Mouse (Mus musculus) monocyte, adult 5-6 weeks (primary cell): Measurements from ENCODE around the gene Slc6a16. TPM values are rescaled to one million over a fixed set of nuclear protein-coding genes. Genes with fewer than 3 reads are reported as not detected.
"Not testable (repeated sequence)": the region's sequence is repeated elsewhere in the genome, so short reads cannot be mapped to it uniquely, and the experiment has no call there.

ENCODE experiments used
- ATAC-seq: fragments of 153-309, 156-312 bp; replicated peaks from 2 replicates; pipeline ENCODE4 v1.8.0; 2017; ENCODE audit warnings: mild to moderate bottlenecking; ENCODE audit not compliant: low TSS enrichment, insufficient number of reproducible peaks, severe bottlenecking, poor library complexity, low FRiP score
- total RNA-seq: library from RNA; stranded (forward); fragments of 200-1000, 200-491, 200-594 nt; gene quantifications from 3 replicates; pipeline ENCODE4 v1.2.3, GENCODE M21; 2017

Slc6a16 gene
- total RNA-seq, 1 experiment from 2014 or later = not detected

DNA sequence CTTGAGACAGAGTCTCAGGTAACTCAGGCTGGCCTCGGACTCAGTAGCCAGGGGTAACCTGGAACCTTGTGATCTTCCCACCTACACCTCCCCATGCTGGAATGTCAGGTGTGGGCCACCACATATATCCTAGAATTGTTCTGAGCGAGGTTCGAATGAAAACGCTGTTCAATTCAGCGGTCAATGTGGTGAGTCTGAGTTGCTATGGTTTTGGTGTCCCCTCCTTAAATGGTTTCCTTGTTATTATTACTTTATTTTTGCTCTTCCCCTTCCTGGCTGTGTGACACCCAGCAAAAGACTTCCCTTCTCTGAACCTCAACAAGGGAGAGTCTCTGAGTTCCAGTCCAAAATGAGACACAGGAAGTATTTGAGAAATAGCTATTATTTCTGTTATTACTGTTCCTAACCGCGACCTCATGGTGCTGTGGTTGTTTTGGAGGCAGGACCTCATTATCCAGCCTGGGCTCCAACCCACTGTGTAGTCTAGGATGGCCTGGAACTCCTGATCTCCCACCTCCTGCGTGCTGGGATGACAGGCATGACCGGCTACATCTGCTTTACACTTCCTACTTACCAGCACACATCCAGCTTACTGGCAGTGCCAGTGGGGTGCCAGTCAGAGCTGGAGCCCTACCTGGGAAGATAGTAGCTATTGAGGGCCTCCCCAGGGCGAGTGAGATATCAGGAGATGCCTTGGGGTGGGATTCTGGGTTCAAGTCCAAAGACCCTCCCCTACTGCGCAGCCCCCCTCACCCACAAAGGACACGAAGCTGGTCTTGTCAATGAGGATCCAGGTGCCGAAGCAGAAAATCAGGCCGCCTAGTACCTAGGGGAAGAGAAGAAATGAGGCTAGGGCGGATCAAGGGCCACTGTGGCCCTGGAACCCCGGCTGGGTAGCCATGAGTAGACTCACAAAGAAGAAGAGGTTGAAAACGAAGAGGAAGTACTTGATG is 2.9 kb upstream of the Slc6a16 start:
- ATAC-seq = peak; percentile 65

DNA sequence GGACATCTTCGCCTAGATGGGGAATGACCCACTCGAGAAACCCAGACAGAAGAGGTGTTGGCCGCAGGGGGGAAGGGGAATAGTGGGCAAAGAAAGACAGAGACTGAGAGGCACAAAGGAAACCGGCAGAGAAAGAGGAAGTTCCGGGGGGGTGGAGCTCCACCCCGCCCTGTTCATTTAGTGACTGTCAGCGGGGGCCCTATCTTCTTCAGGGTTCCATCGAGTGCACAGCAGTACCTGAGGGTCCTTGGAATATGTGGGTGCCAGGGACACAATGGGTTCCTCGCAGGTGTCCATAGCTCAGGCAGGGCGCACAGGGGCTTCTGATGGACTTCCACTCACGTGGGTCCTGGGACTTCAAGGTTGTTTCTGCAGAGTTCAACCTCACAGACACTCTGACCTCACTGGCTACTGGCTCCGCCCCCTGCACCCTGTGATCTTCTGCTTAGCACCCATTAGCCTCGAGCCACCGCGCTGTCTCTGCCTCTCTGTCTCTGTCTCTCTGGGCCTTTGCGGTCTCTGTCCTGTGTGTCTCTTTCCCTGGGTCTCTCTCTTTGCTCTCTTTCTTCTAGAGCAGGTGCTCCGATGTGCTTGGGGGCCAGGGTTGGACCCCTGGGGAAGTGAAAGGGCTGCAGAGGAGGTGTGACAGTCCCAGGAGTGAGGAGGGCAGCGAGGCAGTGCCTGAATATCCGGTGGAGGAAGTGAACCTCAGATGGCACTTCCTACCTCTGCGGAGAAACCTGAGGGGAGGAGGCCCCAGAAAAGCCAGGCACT is 2.0 kb upstream of the Slc6a16 start, which contains the start of gene Cd37:
TSS of gene Cd37 (minus strand) at position 393 of the 774 bp plus-strand sequence.
- ATAC-seq = peak; percentile 70

DNA sequence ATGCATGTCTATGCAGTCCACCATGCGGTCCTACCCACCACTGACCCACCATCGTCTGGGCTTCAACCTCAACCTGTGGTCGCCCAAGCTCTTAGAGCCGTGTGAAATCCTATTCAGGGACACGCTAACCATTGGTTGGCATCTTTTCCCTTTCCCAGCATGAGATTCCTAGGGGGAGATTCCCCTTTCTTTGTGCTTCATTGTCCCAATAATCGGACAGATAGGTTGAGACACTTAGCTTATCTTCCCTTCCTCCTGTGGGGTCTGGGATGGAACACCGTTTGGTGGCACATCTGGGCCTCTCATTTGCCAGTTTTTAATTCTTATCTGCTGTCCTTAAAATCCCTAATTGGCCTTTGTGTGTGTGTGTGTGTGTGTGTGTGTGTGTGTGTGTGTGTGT is 776 bp upstream of the Slc6a16 start:
- no peak for ATAC-seq

DNA sequence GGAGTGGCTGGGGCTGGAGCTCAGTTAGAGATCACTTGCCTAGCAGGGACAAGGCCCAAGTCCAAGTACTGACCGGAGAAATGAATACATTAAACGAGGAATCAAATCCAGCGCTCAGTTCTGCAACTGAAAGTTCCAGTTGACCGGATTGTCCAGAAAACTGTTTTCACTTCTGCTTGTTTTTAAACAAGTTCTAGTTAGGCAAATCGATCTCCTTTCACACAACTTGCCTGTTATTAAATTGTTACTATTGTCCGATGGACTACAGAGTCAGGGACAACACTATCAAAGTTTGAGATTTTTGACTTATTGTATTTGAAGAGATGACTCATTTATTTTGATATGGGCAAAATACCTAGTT is 484 bp downstream of the Slc6a16 start:
- no peak for ATAC-seq

DNA sequence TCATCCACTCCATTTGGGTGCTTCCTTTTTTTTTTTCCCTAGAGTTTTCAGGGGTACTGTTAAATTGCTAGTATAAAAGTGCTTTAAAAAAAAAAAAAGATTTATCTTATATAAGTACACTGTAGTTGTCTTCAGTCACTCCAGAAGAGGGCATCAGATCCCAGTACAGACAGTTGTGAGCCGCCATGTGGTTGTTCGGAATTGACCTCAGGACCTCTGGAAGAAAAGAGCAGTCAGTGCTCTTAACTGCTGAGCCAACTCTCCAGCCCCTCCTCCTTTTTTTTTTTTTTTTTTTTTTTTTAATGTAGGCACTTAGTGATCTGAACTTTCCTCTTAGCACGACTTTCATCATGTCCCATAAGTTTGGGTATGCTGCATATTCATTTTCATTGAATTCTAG is 6.8 kb downstream of the Slc6a16 start:
- ATAC-seq = no peak

DNA sequence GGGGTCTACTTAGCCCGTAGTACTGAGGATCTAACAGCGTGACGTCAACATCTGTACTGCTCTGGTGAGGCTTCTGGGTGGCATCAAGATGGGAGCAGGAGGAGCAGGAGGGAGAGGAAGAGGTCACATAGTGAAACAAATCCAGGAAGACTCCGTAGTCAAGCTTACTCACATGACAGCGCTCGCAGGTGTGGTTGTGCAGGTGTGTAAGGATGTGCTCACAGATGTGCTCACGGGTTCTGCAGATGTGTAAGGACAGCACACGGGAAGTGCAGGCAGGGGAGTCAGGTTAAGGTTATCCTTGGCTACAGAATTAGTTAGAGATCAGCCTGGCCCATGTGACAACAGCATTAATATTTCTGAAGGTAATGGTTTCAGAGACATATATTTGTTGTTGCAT is 12.9 kb downstream of the Slc6a16 start:
- no peak for ATAC-seq

DNA sequence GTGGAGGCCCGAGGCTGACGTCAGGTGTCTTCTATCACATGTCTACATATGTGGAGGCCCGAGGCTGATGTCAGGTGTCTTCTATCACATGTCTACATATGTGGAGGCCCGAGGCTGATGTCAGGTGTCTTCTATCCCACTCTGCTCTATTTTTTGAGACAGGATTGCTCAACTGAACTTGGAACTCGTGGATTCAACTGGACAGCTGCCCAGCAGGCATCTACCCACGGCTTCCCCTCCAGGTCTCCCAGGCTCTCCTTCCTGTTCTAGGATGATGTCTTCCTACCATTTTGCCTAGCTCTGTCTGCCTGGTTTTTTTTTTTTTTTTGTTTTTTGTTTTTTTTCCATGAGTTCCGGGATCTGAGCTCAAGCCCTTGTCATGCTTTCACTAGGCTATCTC is 14.9 kb downstream of the Slc6a16 start:
- not testable (repeated sequence) for ATAC-seq

DNA sequence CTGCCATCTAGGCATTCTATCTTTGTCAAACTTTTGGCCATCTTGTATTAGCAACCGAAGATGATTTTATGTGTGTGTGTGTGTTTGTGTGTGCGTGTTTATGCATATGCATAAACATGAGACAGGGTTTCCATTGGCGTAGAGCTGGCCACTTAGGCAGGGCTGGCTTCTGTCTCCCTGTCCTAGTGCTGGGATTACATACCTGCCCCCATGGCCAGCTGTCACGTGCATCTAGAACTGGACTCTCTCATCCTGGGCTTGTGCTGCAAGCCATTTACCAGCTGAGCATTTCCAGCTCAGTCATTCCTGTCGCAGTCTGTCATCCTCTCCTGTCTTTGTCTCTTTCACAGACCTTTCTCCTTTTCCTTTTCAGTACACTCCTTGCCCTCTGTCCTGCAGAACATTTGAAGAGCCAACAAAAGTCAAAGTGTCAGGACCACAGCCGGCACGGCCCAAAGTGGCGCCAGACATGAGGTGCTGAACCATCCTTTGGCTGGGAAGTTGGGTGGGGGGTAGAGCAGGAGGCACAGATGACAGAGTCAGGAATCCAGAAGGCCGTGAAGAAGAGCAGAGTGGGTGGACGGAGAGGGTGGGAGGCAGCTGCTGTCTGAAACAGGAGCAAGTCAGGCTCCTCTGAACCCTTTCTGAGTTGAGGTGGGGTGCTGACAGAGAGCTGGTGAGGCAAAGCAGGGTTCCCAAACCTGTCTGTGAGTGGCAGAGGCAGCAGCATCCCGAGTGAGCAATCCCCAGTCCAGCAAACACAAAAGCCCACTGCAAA is 16.4 kb downstream of the Slc6a16 start:
- no peak for ATAC-seq

DNA sequence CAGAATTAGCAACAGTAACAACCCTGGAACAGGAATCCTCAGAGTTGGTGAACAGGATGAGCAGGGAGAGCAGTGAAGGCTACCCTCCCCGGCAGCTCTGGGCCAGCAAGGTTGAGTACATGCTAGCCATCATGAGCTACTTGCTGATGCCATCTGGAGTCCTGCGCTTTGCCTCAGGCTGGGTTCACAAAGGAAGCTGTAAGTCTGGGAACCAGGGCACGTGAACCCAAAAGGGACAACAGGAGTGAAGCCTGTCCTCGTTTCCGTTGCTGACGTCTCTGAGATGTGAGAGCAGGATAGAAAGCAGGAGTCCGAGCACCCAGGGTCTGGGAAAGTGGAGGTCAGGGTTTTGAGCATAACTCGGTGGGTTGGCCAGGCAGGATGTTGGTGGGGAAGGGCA is 18.4 kb downstream of the Slc6a16 start:
- no peak for ATAC-seq

DNA sequence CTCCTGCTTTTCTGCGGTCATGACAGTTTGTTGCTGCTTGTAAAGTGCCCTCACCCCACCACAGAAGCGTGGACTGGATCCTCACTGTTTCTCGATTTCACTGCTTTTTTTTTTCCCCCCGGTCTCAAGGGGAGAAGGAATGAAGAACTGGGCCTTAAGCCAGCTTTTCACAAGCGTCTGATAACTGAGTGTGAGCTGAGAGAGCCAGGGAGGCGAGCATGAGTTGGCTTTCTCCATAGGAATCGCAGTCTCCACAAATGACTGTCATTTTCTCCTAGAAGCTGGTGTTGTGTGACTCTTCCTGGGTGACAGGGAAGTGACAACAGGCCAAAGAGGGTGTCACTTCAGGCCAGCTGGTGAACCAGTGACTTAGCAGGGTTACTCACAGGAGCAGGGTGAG is 21.4 kb downstream of the Slc6a16 start:
- ATAC-seq = no peak

DNA sequence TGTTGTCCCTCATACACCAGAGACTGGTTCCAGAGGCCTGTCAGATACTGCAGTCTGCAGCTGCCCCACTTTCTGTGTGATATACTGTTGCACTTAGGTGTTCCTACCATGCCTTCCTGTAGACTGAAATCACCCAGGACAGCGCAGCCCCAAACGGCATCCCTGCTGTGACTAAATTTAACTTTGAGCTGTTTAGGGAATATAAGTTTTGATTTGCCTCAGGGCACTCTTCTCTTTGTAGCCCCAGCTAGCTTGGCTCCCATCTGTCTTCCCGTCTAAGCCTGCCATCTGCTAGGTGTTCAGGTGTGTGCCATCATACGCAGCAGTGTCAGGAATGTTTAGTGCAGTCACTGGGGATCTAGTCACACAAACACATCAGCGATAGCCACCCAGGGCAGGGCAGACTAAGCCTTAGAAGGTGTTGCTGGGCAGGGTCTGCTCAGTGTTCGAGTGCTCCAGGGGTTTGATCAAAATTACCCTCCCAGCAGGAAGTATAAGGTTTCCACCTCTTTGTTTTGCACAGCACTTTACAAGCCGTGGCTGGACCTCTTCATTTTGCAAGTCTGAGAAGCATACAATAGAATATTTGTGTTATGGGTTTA is 22.2 kb downstream of the Slc6a16 start:
- ATAC-seq = no peak

DNA sequence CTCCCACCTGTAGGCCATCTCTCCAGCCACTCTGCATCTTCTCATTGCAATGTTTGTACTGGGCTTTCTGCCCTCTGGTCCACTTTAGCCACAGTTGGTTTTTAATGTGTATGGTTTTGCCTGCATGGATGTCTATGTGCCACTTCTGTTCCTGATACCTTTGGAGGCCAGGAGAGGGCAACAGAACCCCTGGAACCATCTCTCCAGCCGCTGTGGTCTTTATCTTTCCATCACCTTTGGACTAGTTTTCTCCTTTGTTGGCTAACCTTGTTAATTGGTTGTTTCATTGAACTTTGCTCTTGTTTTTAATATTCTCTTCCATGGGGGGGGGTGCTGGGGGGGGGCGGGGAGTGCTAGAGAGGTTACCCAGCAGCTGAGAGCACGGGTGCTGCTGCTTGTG is 23.5 kb downstream of the Slc6a16 start:
- ATAC-seq = no peak

DNA sequence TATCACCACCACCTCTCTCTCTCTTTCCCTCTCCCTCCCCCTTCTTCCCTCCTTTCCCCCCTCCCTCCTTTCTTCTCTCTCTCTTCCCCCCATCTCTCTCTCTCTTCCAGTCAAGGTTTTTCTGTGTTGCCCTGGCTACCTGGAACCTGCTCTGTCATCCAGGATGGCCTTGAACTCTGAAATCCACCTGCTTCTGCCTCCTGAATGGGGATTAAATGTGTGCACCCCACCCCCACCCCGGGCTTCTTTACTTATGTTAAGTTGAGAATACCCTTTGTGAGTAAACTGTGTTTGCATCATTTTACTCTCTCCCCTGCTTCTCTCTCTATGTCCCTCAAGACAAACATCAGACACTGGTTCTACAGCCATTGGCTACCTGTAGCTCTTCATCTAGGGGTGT is 24.6 kb downstream of the Slc6a16 start:
- no peak for ATAC-seq

DNA sequence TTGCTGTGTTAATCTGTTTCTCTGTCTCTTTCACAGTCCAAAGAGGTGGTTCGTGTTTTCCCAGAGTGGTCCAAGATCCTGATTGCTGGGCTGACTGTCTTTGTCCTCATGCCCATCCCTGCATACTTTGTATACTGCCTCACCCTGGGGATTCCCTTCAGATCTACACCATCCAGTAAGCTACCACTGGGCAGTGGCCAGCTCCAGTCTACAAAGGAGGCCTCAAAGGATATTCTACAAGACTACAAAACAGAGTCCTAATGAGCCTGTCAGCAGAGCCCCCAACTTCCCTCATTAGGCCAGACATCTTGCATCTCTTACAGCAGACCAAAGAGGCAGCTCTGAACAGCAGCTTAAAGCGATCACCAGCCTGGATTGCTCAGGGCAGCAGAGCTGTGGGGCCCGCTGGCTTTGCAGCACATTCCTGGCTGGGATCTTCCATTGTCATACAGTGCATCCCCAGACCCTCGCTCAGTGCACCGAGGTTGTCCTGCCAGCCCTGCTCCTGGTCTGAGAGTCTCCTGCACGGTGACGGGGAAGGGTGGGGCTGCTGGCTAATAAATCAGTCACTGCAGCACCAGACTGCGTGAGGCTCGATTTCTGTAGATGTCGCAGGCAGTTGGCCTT is 32.0 kb downstream of the Slc6a16 start:
- ATAC-seq = no peak

DNA sequence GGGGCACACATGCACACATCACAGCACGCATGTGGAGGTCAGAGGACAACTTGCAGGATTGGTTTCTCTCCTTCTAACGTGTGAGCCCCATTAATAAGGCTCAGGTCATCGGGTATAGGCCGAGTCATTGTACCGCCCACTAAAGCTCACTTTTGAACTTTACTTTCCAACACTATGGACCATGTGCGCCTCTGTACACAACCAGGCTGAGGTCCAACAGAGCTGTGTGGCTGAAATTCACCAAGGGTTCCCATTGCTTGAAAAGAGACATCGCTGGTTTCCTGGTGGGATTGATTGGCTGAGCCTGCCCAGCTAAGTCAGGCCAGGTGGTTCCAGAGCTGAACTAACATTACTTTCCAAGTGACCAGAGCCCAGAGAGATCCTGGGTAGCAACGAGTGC is 32.8 kb downstream of the Slc6a16 start:
- no peak for ATAC-seq

DNA sequence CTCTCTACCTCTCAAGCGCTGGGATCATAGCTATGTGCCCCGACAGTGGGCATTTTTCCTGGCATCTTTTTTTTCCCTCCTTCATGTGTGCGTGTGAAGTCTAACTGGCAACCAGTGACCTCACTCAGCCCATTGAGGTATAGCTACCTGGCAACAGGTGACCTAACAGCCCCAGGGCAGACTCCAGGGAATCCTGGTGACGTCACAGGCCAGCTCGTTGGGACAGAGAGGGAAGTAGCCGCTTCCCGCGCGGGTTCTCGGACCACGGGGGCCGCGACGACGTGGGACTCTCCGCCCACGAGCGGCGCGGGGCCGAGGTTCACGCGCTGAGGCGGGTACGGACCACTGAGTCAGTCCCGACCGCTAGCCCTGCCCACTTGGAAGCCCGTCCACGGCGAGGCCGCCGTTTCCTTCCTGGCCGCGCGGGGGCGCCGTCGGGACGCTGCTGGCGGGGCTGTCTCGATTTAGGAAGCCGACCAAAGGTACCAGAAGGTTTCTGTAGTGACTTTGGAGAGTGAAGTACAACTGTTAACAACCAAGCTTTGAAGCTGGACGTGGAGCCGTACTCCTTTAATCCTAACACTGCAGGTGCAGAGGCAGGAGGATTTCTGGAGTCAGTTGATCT is 36.4 kb downstream of the Slc6a16 start, which contains the start of gene Slc6a21:
TSS of gene Slc6a21 (plus strand) at position 378 of the 625 bp plus-strand sequence.
- ATAC-seq = peak; percentile 37; the same call in 1 of the 2 replicates

DNA sequence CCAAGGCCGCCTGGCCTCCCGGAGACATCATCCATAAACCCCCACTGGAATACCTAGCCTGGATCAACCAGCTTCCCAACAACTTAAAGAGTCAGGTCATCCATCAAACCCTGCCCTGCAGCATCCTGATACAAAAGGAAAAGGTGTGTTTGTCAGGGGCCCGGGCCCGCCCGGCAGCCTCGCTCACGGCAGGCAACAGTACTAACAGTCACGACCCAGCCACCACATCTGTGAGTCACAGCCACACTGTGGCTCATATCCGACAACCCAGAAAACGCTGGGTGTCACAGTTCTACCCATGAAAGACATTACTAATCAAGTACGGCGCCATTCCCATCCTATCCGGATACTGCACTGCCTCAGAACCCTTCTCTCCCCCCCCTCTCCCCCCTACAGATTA is 45.6 kb downstream of the Slc6a16 start:
- no peak for ATAC-seq

DNA sequence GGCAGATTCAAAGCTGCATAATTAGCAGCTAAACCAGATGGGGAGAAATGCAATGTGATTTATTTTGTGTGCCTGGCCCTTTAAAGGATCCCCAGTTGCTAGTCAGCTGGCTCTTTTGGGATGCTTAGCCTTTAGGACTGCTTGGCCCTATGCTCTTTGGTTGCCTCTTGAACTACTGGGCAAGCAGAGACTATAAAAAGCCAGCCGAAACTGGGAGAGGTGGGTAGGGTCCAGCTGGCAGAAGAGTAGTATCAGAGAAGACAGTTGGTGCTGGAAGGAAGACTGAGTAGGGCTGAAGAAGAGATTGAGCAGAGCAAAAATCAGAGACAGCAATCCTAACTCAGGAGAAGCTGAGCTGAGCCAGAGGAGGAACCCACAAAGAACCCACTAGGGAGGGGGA is 55.7 kb downstream of the Slc6a16 start:
- ATAC-seq = no peak
